Mouse (Mus musculus): ENCODE measurements around the gene Trub2. TPM values are rescaled to one million over a fixed set of nuclear protein-coding genes. Genes with fewer than 3 reads are reported as not detected.
"Not testable (repeated sequence)": the region's sequence is repeated elsewhere in the genome, so short reads cannot be mapped to it uniquely, and the experiment has no call there.

The Trub2 gene
- total RNA-seq, 2 experiments from 2014 or later, result 30.3 to 34.1 TPM

- DNase-seq (ENCODE audit: low spot score), result no peak
- intact Hi-C loops (cut with DNase I), result no loop called here
Measured at GRCm38 (mm10) chr2:29784290-29784689, 4.0 kb downstream of the Trub2 start.

GRCm38 (mm10) chr2:29781256-29781655 is 7.0 kb downstream of the Trub2 start:
- intact Hi-C loops (cut with DNase I); DNase-seq (ENCODE audit: low spot score): not testable (repeated sequence)

DNA sequence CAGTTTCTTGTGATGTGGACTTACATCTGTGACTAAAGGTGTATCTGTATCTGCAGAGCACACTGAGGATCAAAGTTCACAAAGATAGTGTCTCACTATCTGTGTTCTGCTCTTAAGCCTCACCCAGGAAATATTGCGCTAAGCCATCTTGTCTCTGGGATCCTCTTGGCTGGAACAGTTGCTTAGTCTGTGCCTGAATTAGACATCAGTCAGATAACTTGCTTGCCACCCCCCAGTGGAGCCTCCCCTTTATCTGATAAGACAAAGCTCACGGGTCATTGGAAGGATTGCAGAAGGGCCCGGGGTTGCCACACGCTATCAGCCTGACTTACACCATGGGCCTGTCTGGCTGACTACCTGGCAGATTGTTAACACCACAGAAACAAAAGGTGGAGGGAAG is 15.0 kb downstream of the Trub2 start:
- DNase-seq (ENCODE audit: low spot score), result no peak
- intact Hi-C loops (cut with DNase I), result no loop called here

- no peak for DNase-seq (ENCODE audit: low spot score)
- intact Hi-C loops (cut with DNase I), result no loop called here
Measured at GRCm38 (mm10) chr2:29771611-29772461, 16.5 kb downstream of the Trub2 start.

- intact Hi-C loops (cut with DNase I), result no loop called here
- DNase-seq (ENCODE audit: low spot score), result no peak
Measured at GRCm38 (mm10) chr2:29770162-29770561, 18.1 kb downstream of the Trub2 start.

GRCm38 (mm10) chr2:29768901-29769300 is 19.4 kb downstream of the Trub2 start:
- intact Hi-C loops (cut with DNase I), result loop anchor here (5.0 kb wide), 1 partner anchor 88 kb away; no protein-coding TSS in a partner anchor
- DNase-seq (ENCODE audit: low spot score), result no peak

DNA sequence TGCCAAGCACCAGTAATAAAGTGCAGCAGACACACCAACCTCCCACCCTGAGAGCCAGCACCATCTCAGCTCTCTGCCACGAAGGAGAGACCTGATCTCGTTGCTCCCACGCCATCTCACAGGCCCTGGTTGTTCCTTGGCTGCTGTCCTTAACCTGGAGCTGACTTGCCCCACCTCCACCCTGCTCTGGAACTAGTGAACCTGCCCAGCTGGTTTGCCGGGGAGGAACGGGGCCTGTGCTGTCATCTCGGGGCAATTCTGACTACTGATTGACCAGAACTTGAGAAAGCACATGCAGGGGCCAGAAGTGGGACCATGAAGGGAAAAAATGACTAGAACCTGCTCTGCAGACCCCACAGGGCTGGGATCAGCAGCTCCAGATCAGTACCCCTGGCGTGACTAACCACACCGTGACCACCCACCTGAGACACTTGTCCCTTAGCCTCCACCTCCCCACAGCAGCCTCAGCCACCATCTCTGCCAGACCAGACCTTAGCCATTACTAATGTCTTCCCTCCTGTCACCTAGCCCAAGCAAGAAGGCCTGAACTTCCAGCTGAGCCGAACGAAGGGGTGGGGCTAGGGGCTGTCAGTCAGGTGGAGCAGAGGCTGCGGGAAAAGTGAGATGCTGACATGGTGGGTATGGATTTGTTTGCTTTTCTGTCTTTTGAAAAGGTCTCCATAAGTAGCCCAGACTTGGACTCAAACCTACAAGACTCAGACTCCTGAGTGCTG is 20.2 kb downstream of the Trub2 start:
- intact Hi-C loops (cut with DNase I), result loop anchor here (5.0 kb wide), 1 partner anchor 89 kb away; no protein-coding TSS in a partner anchor
- no peak for DNase-seq (ENCODE audit: low spot score)

DNA sequence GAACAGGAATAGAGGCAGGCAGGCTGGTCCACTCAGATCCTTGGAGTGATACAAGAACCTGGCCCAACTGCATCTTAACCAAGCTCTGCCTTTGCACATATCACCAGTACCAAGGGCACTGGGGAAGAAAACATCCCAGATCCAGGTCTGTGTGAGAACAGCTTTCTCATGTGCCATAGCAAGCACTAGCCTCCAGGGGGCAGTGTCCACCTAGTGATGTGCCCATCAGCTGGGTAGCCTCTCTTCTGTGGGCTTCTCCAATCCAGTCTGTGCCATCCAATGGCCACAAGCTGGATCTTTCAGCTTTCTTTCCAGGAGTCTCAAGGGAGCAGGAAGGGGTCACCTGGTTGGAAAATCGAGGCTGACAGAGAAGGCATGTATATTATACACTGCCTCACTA is 23.5 kb downstream of the Trub2 start:
- DNase-seq (ENCODE audit: low spot score), result no peak
- intact Hi-C loops (cut with DNase I), result loop anchor here (2.0 to 5.0 kb wide), 2 partner anchors 52 to 92 kb away; no protein-coding TSS in a partner anchor

GRCm38 (mm10) chr2:29755693-29756092 is 32.6 kb downstream of the Trub2 start:
- intact Hi-C loops (cut with DNase I), result no loop called here
- no peak for DNase-seq (ENCODE audit: low spot score)

- intact Hi-C loops (cut with DNase I), result no loop called here
- DNase-seq (ENCODE audit: low spot score), result no peak
Measured at GRCm38 (mm10) chr2:29752397-29752796, 35.9 kb downstream of the Trub2 start.

DNA sequence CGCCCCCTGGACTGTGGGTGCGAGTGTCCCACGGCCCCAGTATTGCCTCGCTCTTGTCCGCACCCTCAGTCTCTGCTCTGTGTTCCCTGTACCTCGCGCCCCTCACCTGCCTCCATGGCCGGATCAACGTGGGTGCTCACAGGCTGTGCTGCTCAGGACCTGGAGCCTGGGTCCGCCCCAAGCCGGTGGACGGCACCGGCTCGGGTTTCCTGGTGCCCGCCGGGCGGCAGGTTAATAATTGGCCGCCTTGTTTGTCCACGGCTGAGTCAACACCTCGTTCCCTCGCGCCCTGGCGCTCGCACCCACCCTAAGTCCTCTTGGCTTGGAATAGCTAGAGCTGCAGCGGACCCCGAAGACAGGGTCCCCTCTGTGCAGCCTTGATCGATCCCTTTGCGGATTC is 36.8 kb downstream of the Trub2 start, which contains the start of gene Gm13420:
Gene Gm13420, minus strand, starts transcription at position 189 of the 400 bp plus-strand sequence.
- intact Hi-C loops (cut with DNase I), result no loop called here
- no peak for DNase-seq (ENCODE audit: low spot score)

GRCm38 (mm10) chr2:29748499-29748898 is 39.8 kb downstream of the Trub2 start:
- intact Hi-C loops (cut with DNase I), result no loop called here
- no peak for DNase-seq (ENCODE audit: low spot score)

GRCm38 (mm10) chr2:29747852-29748251 is 40.5 kb downstream of the Trub2 start:
- no peak for DNase-seq (ENCODE audit: low spot score)
- intact Hi-C loops (cut with DNase I), result no loop called here

DNA sequence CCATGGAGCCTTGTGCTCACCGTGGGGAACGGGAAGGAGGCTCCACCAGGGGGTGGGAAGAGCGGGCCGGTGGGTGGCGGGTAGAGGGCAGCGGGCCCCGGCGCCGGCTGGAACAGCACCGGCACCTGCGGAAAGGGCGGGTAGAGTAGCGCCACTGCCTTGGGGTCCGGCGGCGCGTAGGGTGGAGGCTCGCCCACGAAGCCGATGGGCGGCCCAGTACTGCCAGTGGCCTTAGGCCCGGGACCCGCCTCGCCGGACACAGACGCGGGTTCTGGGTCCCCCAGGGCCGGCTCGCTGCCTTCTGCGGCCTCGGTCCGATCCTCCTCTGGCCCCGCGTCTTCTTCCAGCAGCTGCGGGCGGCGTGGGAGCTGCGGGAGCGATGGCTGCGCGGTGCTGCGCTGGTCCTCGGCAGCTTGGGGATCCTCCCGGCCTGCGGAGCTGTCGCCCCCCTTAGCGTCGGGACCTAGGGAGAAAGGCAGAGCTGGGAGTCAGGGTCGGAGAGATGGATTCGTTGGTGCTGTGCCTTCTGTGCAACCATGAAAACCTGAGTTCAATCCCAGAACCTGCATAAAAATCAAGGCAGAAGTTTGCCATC is 41.0 kb downstream of the Trub2 start:
- intact Hi-C loops (cut with DNase I), result no loop called here

GRCm38 (mm10) chr2:29744256-29744655 is 44.0 kb downstream of the Trub2 start:
- no peak for DNase-seq (ENCODE audit: low spot score)
- intact Hi-C loops (cut with DNase I), result no loop called here

More for the DNA sequence above, 41.0 kb downstream of the Trub2 start:
- no peak for DNase-seq (ENCODE audit: low spot score)

- no peak for DNase-seq (ENCODE audit: low spot score)
- intact Hi-C loops (cut with DNase I), result no loop called here
Measured at GRCm38 (mm10) chr2:29741207-29741606, 47.1 kb downstream of the Trub2 start.

DNA sequence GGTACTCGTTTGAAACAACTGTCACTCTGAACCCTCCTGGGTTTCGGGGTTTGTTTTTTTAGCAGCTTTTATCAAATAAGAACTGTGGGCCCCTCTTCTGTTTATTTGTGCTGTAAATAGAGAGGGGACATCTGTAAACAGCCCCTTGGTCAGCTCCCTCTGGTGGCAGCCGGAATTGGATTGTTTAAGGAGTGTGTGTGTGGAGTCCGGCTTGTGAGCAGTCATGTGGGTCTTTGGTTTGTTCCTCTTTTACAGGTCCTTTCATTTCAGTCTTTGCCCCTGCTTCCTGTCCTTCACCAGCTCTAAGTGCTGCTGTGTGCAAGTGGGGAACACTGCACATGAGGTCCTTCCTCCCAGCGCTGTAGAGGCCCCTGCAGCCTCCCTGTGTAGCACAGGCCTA is 48.9 kb downstream of the Trub2 start:
- intact Hi-C loops (cut with DNase I), result no loop called here
- no peak for DNase-seq (ENCODE audit: low spot score)

DNA sequence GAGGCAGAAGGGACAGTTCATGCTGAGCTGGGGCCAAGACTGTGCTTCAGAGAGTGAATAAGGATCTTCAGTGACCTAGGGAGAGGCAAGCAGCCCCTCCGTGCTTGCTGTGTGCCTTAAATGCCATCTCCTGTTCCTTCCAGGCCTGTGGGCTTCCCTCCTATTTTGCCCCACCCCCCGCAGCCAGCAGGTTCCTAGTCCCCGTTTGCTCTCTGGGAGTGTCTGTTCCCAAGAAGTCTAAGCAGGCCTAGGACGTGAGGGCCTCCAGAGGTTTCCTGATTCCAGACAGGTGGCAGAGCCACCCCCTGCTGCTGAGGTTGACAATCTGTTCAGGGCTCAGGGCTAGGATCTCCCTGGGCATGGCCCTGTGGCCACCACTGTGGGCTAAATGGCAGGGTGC is 49.5 kb downstream of the Trub2 start:
- intact Hi-C loops (cut with DNase I), result no loop called here
- no peak for DNase-seq (ENCODE audit: low spot score)

DNA sequence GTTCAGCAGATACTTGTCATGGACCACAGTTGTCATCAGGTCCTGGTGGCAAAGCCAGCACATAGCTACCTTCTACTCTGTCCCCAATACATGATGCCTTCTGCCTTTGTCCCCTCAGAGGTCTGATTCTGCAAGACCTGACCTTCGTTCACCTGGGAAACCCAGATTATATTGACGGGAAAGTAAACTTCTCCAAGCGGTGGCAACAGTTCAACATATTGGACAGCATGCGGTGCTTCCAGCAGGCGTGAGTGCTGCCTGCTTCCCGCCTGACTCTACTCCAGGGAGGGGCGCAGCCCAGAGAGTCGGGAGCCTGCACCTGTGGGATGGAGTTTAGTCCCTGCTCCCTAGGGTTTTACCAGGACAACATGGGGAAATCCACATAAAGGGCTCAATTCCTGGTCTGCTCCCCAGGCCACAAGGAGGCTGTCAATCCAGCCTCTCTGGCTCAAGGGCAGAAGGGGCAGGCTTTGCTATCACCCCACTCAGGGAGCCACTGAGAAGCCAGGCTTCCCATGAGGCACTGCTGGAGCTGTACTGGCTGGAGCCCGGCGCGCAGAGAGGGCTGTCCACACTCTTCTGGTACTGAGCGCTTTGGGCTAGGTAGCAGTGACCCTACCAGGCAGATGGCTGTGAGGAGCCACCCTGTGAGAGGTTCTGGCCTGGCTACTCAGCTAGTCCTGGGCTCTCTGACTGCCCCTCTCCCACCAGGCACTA is 50.9 kb downstream of the Trub2 start:
- intact Hi-C loops (cut with DNase I), result no loop called here
- DNase-seq (ENCODE audit: low spot score), result no peak

DNA sequence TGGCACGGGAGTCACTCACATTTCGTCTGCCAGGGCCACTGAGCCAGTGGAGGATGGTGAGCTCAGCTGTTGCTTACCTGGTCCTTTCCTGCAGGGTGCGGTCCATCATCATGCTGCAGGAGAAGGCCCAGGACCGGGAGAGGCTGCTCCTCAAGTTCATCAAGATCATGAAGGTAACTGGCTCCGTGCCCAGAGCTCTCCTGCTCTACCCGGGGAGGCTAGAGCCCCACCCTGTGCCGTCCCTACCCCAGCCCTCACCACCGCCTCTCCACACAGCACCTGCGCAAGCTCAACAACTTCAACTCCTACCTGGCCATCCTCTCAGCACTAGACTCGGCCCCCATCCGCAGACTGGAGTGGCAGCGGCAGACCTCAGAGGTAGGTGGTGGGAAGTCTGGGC is 52.6 kb downstream of the Trub2 start:
- intact Hi-C loops (cut with DNase I), result no loop called here
- DNase-seq (ENCODE audit: low spot score), result no peak

Data from heart, postnatal 25 days (tissue).